Mouse (Mus musculus) embryo, embryonic 9.5 days (tissue): ENCODE data around the gene Galk2.

Experiments used
- DNase-seq: peaks from one replicate; pipeline ENCODE4 v3.0.0-alpha.2; 2017; ENCODE audit errors: extremely low spot score

Galk2 gene

GRCm38 (mm10) chr2:125858521-125859280 is at the start of gene Galk2, which contains the start of gene Cops2:
Galk2 (plus strand) TSS chr2:125859109.
Cops2 (minus strand) TSS chr2:125859139.
- peak; percentile 93 for DNase-seq

GRCm38 (mm10) chr2:125809551-125809950 is 49.4 kb upstream of the Galk2 start:
- no peak for DNase-seq

- DNase-seq, result no peak
Observed at GRCm38 (mm10) chr2:125811332-125811731, 47.6 kb upstream of the Galk2 start.

GRCm38 (mm10) chr2:125813972-125814595 is 44.8 kb upstream of the Galk2 start:
- DNase-seq, result no peak

GRCm38 (mm10) chr2:125820397-125820796 is 38.5 kb upstream of the Galk2 start:
- DNase-seq, result no peak

GRCm38 (mm10) chr2:125826201-125826600 is 32.7 kb upstream of the Galk2 start:
- DNase-seq, result no peak

GRCm38 (mm10) chr2:125827898-125828297 is 31.0 kb upstream of the Galk2 start:
- DNase-seq, result no peak

- DNase-seq, result no peak
Observed at GRCm38 (mm10) chr2:125829924-125830323, 29.0 kb upstream of the Galk2 start.

GRCm38 (mm10) chr2:125838091-125838490 is 20.8 kb upstream of the Galk2 start:
- no peak for DNase-seq

- DNase-seq, result no peak
Observed at GRCm38 (mm10) chr2:125838708-125839284, 20.1 kb upstream of the Galk2 start.

GRCm38 (mm10) chr2:125851237-125851636 is 7.7 kb upstream of the Galk2 start:
- no peak for DNase-seq

GRCm38 (mm10) chr2:125857707-125858106 is 1.2 kb upstream of the Galk2 start:
- DNase-seq, result no peak

- DNase-seq, result no peak
Observed at GRCm38 (mm10) chr2:125863799-125864198, 4.9 kb downstream of the Galk2 start.

GRCm38 (mm10) chr2:125864551-125864950 is 5.6 kb downstream of the Galk2 start:
- no peak for DNase-seq

- no peak for DNase-seq
Observed at GRCm38 (mm10) chr2:125865585-125865984, 6.7 kb downstream of the Galk2 start.

- DNase-seq, result peak; percentile 63
Observed at GRCm38 (mm10) chr2:125866058-125866740, 7.3 kb downstream of the Galk2 start.

GRCm38 (mm10) chr2:125868301-125868700 is 9.4 kb downstream of the Galk2 start:
- no peak for DNase-seq

- DNase-seq, result no peak
Observed at GRCm38 (mm10) chr2:125870159-125870558, 11.2 kb downstream of the Galk2 start.

- DNase-seq, result no peak
Observed at GRCm38 (mm10) chr2:125885891-125886576, 27.1 kb downstream of the Galk2 start.

- peak; percentile 10 for DNase-seq
Observed at GRCm38 (mm10) chr2:125893096-125893495, 34.2 kb downstream of the Galk2 start.

- no peak for DNase-seq
Observed at GRCm38 (mm10) chr2:125895099-125895498, 36.2 kb downstream of the Galk2 start.

- no peak for DNase-seq
Observed at GRCm38 (mm10) chr2:125896355-125896754, 37.4 kb downstream of the Galk2 start.
